Mouse (Mus musculus) lung, adult 10 weeks (tissue): Measurements from ENCODE around the gene Tbc1d17. TPM values are rescaled to one million over a fixed set of nuclear protein-coding genes. Genes with fewer than 3 reads are reported as not detected.

Experiments used
- polyA plus RNA-seq: library from polyadenylated mRNA; stranded (reverse); fragments of 350-450 nt; fragmentation: Illumina TruSeq; extraction: RNeasy Lipid Tissue Mini Kit (QIAGEN cat#74804); gene quantifications from one replicate; pipeline ENCODE4 v1.2.3, GENCODE M21; 2014; ENCODE audit warnings: low read depth, low replicate concordance; ENCODE audit not compliant: insufficient read depth

Gene Tbc1d17
- 46.8 TPM for polyA plus RNA-seq

DNA sequence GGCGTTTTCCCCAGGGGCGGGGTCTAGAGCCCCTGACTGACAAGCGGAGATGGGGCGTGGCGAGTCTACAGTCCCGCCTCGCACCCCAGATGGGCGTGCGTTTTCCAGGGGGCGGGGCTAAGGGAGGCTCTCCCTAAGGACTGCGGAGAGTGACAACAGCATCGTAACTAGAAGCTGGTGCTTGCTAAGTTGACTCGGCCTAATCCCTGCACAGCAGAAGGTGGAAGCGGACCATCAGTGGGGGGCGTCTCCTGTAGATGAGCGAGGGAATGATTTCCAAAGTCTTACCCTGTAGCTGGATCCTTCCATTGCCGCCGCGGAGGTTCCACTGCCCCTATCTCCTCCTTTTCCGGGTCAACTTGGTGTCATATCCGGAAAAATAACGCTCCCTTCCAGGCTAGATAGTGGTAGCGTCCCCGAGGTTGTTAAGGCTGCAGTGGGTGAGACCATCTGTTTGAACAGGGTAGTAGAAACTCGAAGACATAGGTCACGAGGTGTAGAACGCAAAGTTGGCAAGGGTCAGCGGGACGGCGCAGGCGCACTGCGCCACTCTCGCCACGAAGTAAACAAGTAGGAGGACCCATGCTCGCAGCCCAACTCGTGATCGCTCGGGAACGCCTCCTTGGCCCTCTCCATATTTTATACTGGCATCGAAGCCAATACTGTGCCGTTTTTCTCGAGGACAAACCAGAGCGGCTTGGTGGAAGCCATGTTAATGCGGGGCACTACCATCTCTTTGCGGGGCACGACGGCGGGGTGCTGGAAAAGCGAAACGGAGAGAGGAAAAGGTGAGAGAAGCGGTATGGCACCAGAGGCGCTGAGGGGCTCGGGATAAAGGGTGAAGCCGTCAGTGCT is at the start of gene Tbc1d17, which contains the start of gene Akt1s1:
Tbc1d17 (minus strand) TSS at position 519 of the 855 bp plus-strand sequence.
Akt1s1 (plus strand) TSS at position 431 of the 855 bp plus-strand sequence.

DNA sequence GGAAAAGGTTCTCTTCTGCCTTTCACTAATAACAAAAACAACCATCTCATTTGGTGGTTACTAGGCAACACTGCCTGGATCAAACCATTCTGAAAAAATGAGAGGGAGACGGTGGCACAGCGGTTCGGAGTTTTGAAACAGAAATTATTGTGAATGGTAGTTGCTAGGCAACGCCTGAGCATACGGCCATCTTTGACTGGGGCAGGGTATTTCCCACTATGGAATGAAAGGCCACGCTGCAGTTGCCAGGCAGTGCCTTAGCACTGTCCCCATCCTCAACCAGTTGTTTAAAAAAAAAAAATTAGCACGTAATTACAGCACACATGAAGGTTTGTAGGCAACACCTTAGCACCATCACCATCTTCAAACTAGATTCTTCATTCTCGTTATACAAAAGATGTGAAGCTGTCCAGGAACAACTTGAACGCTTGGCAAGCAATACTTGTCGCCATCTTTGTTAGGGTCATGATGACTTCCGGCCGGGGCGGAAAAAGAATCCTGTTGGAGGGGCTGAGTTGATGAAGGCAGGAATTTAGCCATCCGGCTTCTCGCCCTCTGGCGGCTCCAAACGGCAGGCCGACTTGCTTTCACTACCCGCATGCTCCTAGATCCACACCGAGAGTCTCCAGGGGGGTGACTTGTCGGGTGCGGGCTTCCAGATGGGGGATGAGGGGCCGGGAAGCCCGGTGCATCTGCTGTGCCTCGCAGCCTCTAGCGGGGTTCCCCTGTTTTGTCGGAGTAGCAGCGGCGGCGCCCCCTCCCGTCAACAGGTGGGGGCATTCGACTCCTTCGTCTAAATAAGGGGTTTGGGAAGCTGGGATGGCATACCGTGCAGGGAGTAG is 46.9 kb upstream of the Tbc1d17 start, which contains the start of gene Fuz:
Fuz (plus strand) TSS at position 487 of the 842 bp plus-strand sequence.

DNA sequence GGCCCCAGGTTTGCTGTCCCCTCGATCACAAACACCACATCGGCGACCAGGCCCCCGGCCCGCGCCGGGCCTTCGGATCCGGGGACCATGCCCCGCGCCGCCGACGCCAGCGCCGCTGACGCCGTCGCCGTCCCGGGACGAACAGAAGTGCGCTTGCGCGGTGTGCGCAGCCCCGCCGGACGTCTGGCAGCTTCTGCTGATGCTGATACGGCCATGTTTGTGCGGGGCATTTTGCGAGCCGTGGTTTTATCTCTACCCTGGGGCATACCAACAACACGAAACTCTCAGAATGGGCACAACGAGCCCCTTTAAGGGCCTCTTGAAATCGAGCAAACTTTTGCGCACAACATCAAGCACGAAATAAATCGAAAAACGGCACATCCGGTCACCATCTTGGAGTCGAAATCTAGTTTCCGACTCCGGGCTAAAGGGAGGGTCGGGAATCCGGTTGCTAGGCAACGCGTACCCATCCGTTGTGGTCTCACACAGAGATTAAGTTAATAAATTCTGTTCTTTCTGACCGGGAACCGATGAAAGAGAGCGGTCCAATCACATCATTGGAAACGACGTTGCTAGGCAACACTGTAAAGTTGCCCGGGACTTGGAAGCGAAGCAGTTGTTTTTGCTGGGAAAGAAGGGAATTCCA is 43.5 kb upstream of the Tbc1d17 start, which contains the start of gene Med25:
Med25 (minus strand) TSS at position 437 of the 646 bp plus-strand sequence.

DNA sequence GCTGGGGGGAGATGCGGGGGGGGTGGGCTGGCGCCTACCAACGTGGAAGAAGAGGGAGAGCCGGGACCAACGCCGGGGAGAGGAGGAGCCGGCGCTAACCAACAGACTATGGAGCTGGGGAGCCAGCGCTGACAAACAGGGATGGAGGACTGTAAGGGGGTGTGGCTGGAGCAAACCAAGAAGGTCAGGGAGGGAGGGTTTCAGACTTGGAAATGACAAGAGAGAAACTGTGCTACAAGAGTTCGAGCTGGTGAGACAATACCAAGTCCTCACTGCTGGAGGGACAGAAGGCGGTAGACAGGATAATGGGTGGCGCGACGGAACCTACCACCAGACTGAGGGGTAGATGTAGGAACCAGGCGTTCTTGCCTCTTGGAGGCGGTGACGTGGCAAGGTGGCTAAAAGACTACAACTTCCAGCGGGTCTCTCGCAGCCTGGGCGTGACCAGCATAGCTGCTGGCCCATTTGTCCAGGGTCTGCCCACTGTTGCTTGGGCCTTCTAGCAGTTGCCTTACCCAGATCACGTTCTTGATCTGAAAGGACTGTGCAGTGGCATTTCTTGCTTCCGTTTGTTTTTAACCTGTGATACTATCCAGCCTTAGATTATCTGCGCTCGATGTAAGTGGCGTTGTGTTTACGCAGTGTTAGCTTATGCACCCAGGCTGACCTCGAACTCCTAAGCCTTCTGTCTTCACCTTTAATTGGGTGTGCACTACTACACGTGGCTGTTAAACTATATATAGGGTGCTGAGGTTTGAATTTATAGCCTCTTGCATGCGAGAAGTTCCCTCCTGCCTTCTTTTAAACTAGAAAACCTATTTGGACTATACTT is 21.0 kb upstream of the Tbc1d17 start, which contains the start of gene Ptov1:
Ptov1 (minus strand) TSS at position 92 of the 832 bp plus-strand sequence.

DNA sequence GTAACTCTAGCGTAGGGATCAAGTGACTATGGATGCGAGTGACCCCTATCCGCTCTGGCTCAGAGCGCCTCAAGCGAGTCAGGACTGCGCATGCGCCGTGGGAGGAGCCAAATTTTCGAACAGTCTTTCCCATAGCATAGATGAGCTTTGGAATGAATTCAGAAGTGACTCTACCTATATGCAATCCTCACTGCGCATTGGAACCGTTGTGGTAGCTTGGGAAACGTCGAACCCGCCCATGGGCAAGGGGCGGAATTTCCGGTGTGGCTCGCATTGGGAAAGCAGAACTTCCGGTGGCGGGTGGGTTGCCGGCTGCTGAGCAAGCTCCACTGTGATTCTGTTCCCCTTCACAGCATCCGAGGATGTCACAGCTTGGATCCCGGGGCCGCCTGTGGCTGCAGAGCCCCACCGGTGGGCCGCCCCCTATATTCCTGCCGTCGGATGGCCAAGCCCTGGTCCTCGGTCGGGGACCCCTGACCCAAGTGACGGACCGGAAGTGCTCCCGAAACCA is 8.2 kb upstream of the Tbc1d17 start, which contains the start of gene Pnkp:
Pnkp (plus strand) TSS at position 98 of the 511 bp plus-strand sequence.

DNA sequence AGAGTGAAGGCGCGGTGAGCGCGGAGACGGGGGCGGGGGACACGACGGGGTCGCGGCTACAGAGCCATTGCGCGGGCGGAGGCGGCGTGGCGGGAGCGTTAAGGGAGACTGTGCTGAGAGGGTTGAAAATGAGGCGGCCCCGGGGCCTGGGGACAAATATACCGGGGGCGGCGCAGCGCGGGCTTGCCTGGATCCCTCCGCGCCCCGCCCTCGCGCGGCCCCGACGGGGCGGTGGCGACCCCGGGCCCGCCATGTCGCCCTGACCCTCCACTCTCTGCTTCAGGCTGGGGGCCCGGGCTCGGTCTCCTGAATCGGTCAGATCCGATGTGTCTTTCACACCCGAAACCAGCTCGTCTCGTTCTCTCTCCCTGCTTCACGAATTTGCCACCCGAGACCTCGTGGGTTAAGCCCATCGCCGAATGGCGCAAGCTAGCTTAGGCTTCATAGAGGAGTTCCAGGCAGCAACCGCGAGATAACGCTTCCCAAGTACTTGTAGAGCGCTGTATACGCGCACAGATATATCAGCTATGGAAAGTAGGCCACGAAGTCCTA is 32.3 kb downstream of the Tbc1d17 start, which contains the start of gene Atf5:
Atf5 (minus strand) TSS at position 189 of the 552 bp plus-strand sequence.

DNA sequence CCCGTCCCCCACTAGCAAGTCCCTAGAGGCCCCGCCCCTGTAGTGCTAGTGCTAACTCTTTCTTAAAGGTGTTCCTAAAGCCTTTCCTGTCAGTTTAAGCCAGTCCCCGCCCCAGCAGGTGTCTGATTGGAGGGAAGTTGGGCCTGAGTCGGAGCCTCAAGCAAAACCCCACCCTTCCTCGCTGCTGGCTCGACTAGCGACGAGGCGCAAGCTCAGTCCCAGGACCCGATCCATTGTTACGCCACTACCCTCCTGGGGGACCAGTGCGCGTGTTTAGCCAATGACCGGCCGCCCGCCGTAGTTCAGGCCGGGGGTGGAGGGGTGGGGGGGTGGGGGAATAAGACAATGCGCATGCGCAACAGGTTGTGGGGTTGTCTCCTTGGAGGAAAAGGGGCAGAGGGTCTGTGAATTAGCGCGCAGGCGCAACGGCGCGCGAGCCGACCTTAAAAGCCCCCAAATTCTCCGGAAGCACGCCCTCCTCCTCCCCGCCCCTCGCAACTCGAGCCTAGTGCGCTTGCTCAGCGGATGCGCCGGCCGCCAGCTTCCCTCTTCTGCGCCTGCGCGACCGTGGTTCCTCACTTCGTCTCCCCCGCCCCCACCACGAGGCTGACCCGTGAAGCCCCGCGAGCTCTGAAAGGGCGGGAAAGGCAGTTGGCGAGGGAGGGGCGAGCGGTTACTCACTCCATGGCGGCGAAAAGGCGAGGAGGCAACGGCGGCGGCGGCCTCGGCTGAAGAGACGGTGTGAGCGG is 33.0 kb downstream of the Tbc1d17 start, which contains the start of the genes Nup62 and Il4i1:
Nup62 (plus strand) TSS at position 368 of the 749 bp plus-strand sequence.
Il4i1 (plus strand) TSS at position 667 of the 749 bp plus-strand sequence.

Other genes with a start within 250 kb of the Tbc1d17 start
- 136 TPM for gene Myh14, start 178.2 kb downstream of the Tbc1d17 start, polyA plus RNA-seq
- gene Izumo2, start 140.3 kb downstream of the Tbc1d17 start, polyA plus RNA-seq: not detected
- 29.2 TPM for gene Vrk3, start 100.7 kb downstream of the Tbc1d17 start, polyA plus RNA-seq
- 0.11 TPM for gene Zfp473, start 98.0 kb downstream of the Tbc1d17 start, polyA plus RNA-seq
- 14.9 TPM for gene Nup62, start 33.0 kb downstream of the Tbc1d17 start, polyA plus RNA-seq
- 3.1 TPM for gene Il4i1, start 32.7 kb downstream of the Tbc1d17 start, polyA plus RNA-seq
- 83.0 TPM for gene Atf5, start 32.4 kb downstream of the Tbc1d17 start, polyA plus RNA-seq
- 36.7 TPM for gene Akt1s1, start 88 bp downstream of the Tbc1d17 start, polyA plus RNA-seq
- 27.8 TPM for gene Pnkp, start 8.1 kb upstream of the Tbc1d17 start, polyA plus RNA-seq
- gene Ptov1, start 20.7 kb upstream of the Tbc1d17 start, polyA plus RNA-seq: 127 TPM
- 22.3 TPM for gene Med25, start 43.6 kb upstream of the Tbc1d17 start, polyA plus RNA-seq
- 20.0 TPM for gene Fuz, start 47.0 kb upstream of the Tbc1d17 start, polyA plus RNA-seq
- gene Ap2a1, start 80.4 kb upstream of the Tbc1d17 start, polyA plus RNA-seq: 23.2 TPM
- not detected for gene Tsks, start 94.1 kb upstream of the Tbc1d17 start, polyA plus RNA-seq
- 2.5 TPM for gene Cpt1c, start 125.8 kb upstream of the Tbc1d17 start, polyA plus RNA-seq
- 126 TPM for gene Prmt1, start 137.5 kb upstream of the Tbc1d17 start, polyA plus RNA-seq
- 71.8 TPM for gene Irf3, start 148.6 kb upstream of the Tbc1d17 start, polyA plus RNA-seq
- gene Bcl2l12, start 149.6 kb upstream of the Tbc1d17 start, polyA plus RNA-seq: 14.9 TPM
- 15.5 TPM for gene Scaf1, start 167.3 kb upstream of the Tbc1d17 start, polyA plus RNA-seq
- 170 TPM for gene Rras, start 168.9 kb upstream of the Tbc1d17 start, polyA plus RNA-seq
- gene Prr12, start 203.8 kb upstream of the Tbc1d17 start, polyA plus RNA-seq: 10.4 TPM
- 36.8 TPM for gene Nosip, start 213.3 kb upstream of the Tbc1d17 start, polyA plus RNA-seq
- gene Prrg2, start 213.6 kb upstream of the Tbc1d17 start, polyA plus RNA-seq: 23.4 TPM
- gene Rcn3, start 243.1 kb upstream of the Tbc1d17 start, polyA plus RNA-seq: 83.1 TPM